Mouse (Mus musculus): Measurements from ENCODE around the gene Sepsecs.

Sepsecs gene

GRCm38 (mm10) chr5:52609672-52610071, 59.8 kb downstream of the Sepsecs start:
- DNase-seq: no peak

GRCm38 (mm10) chr5:52604582-52605041, 64.9 kb downstream of the Sepsecs start:
- no peak for DNase-seq

DNA sequence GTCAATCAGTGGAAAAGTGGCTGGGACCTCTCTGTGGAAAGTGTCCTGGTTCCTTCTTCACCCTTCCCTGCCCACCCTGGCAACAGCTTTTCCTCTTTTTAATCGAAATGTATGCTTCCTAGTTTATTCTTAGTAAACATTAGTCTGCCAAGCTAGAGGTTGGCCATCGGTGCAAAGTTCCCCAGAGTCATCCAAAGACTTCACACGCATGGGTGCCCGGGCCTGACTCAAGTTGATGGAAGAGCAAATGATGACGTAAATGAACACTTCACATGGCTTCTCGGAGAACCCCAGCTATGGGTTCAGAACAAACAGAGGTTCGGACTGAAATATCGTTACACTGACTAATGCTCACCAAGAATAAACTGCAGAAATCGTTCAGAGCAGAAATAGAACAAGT, 78.9 kb downstream of the Sepsecs start:
- DNase-seq: no peak

Measured in cerebellum, adult 8-10 months (tissue).